Mouse (Mus musculus) gastrocnemius, postnatal 14 days (tissue): Measurements from ENCODE around the gene Wrnip1. TPM values are rescaled to one million over a fixed set of nuclear protein-coding genes. Genes with fewer than 3 reads are reported as not detected.

ENCODE experiments used
- DNase-seq: peaks from one replicate; pipeline ENCODE4 v3.0.0; 2021; ENCODE audit warnings: mixed read lengths
- intact Hi-C: fragments of 180-260 bp; cut with DNase I; formaldehyde crosslinking; loops from one replicate; pipeline ENCODE4 v1.15.1; 2025; ENCODE audit warnings: low total_unique reads
- total RNA-seq, 2 experiments: library from RNA; stranded (reverse); gene quantifications; 2 replicates each; pipeline ENCODE4 v1.2.3; 2021

The Wrnip1 gene
- total RNA-seq, 2 experiments from 2014 or later: 9.5 to 11.1 TPM

- peak; percentile 56 for DNase-seq
- intact Hi-C loops: no loop called here
These were observed 632 bp downstream of the Wrnip1 start, which contains the start of gene D930007J09Rik for GRCm38 (mm10) chr13:32802259-32803081. TSS of gene D930007J09Rik (minus strand) at chr13:32802849.

GRCm38 (mm10) chr13:32803701-32804345 lies 2.0 kb downstream of the Wrnip1 start:
- DNase-seq: no peak
- intact Hi-C loops: no loop called here

- intact Hi-C loops: no loop called here
These were observed 5.0 kb downstream of the Wrnip1 start for GRCm38 (mm10) chr13:32806820-32807219.

GRCm38 (mm10) chr13:32807624-32808023 lies 5.8 kb downstream of the Wrnip1 start:
- intact Hi-C loops: no loop called here
- no peak for DNase-seq

More at GRCm38 (mm10) chr13:32806820-32807219, 5.0 kb downstream of the Wrnip1 start:
- peak; percentile 49 for DNase-seq

GRCm38 (mm10) chr13:32819241-32819640 lies 17.4 kb downstream of the Wrnip1 start:
- intact Hi-C loops: no loop called here

GRCm38 (mm10) chr13:32819926-32820325 lies 18.1 kb downstream of the Wrnip1 start:
- intact Hi-C loops: no loop called here
- no peak for DNase-seq

More at GRCm38 (mm10) chr13:32819241-32819640, 17.4 kb downstream of the Wrnip1 start:
- DNase-seq: no peak

- intact Hi-C loops: no loop called here
- DNase-seq: no peak
These were observed 19.8 kb downstream of the Wrnip1 start for GRCm38 (mm10) chr13:32821671-32822070.

GRCm38 (mm10) chr13:32823126-32823525 lies 21.3 kb downstream of the Wrnip1 start:
- no peak for DNase-seq

GRCm38 (mm10) chr13:32824377-32825330 lies 22.8 kb downstream of the Wrnip1 start:
- DNase-seq: no peak
- intact Hi-C loops: no loop called here

More at GRCm38 (mm10) chr13:32823126-32823525, 21.3 kb downstream of the Wrnip1 start:
- intact Hi-C loops: no loop called here

GRCm38 (mm10) chr13:32825546-32825945 lies 23.7 kb downstream of the Wrnip1 start:
- intact Hi-C loops: no loop called here
- no peak for DNase-seq

GRCm38 (mm10) chr13:32827111-32827822 lies 25.4 kb downstream of the Wrnip1 start:
- intact Hi-C loops: no loop called here

GRCm38 (mm10) chr13:32827951-32828350 lies 26.1 kb downstream of the Wrnip1 start:
- intact Hi-C loops: no loop called here
- peak; percentile 47 for DNase-seq

More at GRCm38 (mm10) chr13:32827111-32827822, 25.4 kb downstream of the Wrnip1 start:
- no peak for DNase-seq

- no peak for DNase-seq
- intact Hi-C loops: no loop called here
These were observed 27.0 kb downstream of the Wrnip1 start for GRCm38 (mm10) chr13:32828886-32829285.

- no peak for DNase-seq
- intact Hi-C loops: no loop called here
These were observed 29.9 kb downstream of the Wrnip1 start for GRCm38 (mm10) chr13:32831505-32832273.

GRCm38 (mm10) chr13:32832776-32833175 lies 30.9 kb downstream of the Wrnip1 start:
- intact Hi-C loops: no loop called here
- DNase-seq: no peak

GRCm38 (mm10) chr13:32833237-32833636 lies 31.4 kb downstream of the Wrnip1 start:
- no peak for DNase-seq
- intact Hi-C loops: no loop called here

GRCm38 (mm10) chr13:32834513-32834912 lies 32.7 kb downstream of the Wrnip1 start:
- no peak for DNase-seq
- intact Hi-C loops: no loop called here

- no peak for DNase-seq
- intact Hi-C loops: no loop called here
These were observed 37.5 kb downstream of the Wrnip1 start for GRCm38 (mm10) chr13:32839314-32839713.
